Mouse (Mus musculus): ENCODE data around the gene Rpe. TPM values are rescaled to one million over a fixed set of nuclear protein-coding genes. Genes with fewer than 3 reads are reported as not detected.
"Not testable (repeated sequence)": the region's sequence is repeated elsewhere in the genome, so short reads cannot be mapped to it uniquely, and the experiment has no call there.

Rpe gene
- total RNA-seq (2015; ENCODE audit: low replicate concordance) (24.9 and 31.9 TPM in 2 replicates), total RNA-seq (2017; ENCODE audit: low replicate concordance) (34.8 and 39.9 TPM in 2 replicates)

DNA sequence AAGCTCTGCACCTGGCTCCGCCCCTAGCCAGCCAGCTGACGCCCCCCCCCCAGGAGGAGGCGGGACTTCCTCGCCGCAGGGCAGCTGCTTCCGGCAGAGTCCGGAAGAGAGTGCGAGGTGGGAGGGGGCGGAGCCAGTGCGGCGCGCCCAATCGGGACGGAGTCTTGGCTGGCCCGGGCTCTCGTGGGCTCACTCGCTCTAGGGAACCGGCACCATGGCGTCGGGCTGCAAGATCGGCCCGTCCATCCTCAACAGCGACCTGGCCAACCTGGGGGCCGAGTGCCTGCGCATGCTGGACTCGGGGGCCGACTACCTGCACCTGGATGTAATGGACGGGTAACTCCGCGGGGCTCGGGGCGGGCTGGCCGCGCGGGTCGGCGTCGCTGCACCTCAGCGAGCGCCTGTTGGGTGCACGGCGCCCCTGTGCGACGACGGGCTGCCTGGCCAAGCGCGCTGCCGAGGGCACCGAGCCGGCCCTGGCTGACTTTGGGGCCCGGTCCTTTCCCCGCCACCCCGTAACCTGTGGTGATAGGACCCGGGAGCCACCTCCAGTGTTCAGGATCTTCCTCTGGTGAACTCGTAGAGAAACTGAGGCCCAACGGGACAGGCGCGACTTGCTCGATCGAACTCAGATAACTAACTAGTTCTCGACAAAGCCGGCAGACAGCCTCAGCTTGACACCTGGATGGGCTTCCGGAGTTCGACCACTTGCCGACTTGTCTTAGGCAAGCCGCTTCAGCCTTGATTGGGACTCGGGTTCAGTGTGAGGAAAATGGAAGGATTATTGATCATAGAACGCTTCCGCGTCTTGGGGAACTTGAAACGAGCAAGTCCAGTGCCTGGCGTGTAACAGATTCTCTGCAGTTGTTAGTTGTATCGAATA is at the start of gene Rpe:
Gene Rpe, plus strand, starts transcription at position 139 of the 883 bp plus-strand sequence.
- peak; percentile 99 for ATAC-seq (replicated peaks; ENCODE audit: low FRiP score, poor library complexity, severe bottlenecking)

- ATAC-seq (replicated peaks; ENCODE audit: low FRiP score, poor library complexity, severe bottlenecking), result no peak
These were observed 45.4 kb upstream of the Rpe start for GRCm38 (mm10) chr1:66655119-66655746.

DNA sequence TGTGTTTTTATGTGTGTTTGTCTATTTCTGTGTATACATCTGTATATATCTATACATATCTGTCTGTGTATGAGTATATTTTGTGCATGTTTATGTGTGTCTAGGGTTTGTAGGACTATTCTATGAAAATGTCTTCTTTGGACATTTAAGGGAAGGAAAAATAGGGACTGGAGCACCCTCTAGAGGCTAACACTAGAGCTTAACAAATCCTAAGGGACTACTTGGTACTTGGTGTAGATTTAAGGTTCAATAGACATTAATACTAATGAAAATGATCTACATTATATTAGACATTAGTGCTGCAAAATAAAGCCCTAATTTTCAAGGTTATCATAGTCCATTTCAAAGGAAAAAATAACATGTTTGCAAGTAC is 44.9 kb upstream of the Rpe start:
- ATAC-seq (replicated peaks; ENCODE audit: low FRiP score, poor library complexity, severe bottlenecking), result no peak

GRCm38 (mm10) chr1:66671475-66671874 is 29.2 kb upstream of the Rpe start:
- no peak for ATAC-seq (replicated peaks; ENCODE audit: low FRiP score, poor library complexity, severe bottlenecking)

- ATAC-seq (replicated peaks; ENCODE audit: low FRiP score, poor library complexity, severe bottlenecking), result no peak
These were observed 27.8 kb upstream of the Rpe start for GRCm38 (mm10) chr1:66672812-66673211.

DNA sequence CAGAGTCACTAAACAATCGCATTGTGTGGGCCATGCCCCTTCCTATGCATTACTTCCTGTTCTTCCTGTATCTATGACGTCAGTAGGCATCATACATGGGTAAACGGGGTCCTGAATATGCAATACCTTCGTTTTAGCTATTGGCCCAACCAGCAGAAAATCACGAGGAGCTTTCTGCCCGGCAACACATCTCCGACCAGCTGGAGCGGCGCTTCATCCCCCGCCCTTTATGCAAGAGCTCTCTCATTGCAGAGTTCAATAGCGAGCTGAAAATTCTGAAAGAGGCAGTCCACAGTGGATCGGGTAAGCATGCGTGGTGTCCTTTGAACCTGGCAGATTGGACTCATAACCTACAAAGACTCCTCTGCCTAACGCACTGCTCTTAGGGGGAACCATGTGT is 22.7 kb upstream of the Rpe start:
- no peak for ATAC-seq (replicated peaks; ENCODE audit: low FRiP score, poor library complexity, severe bottlenecking)

- ATAC-seq (replicated peaks; ENCODE audit: low FRiP score, poor library complexity, severe bottlenecking), result no peak
These were observed 22.0 kb upstream of the Rpe start for GRCm38 (mm10) chr1:66678662-66679061.

GRCm38 (mm10) chr1:66682974-66683373 is 17.7 kb upstream of the Rpe start:
- ATAC-seq (replicated peaks; ENCODE audit: low FRiP score, poor library complexity, severe bottlenecking), result no peak

- ATAC-seq (replicated peaks; ENCODE audit: low FRiP score, poor library complexity, severe bottlenecking), result no peak
These were observed 8.9 kb upstream of the Rpe start for GRCm38 (mm10) chr1:66691772-66692171.

- ATAC-seq (replicated peaks; ENCODE audit: low FRiP score, poor library complexity, severe bottlenecking), result no peak
These were observed 8.3 kb upstream of the Rpe start for GRCm38 (mm10) chr1:66692308-66692707.

GRCm38 (mm10) chr1:66692780-66693392 is 7.7 kb upstream of the Rpe start:
- no peak for ATAC-seq (replicated peaks; ENCODE audit: low FRiP score, poor library complexity, severe bottlenecking)

DNA sequence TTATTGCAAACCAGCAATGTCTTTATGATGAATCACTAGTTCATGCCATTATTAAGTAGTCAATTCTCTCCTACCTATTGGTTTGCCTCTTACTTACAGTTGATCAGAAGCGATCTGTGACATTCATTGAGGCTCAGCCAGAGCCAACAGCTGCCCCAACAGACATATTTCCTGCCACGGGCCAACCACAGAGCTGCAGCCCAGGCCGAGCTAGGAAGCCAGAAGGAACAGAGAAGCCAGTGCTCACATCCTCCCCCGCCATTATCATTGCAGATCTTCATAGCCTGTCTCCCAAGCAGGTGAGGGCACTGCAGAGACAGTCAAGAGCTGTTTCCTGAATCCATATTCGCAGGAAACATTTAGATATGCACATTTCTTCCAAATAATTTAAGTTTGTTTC is 6.4 kb upstream of the Rpe start:
- no peak for ATAC-seq (replicated peaks; ENCODE audit: low FRiP score, poor library complexity, severe bottlenecking)

DNA sequence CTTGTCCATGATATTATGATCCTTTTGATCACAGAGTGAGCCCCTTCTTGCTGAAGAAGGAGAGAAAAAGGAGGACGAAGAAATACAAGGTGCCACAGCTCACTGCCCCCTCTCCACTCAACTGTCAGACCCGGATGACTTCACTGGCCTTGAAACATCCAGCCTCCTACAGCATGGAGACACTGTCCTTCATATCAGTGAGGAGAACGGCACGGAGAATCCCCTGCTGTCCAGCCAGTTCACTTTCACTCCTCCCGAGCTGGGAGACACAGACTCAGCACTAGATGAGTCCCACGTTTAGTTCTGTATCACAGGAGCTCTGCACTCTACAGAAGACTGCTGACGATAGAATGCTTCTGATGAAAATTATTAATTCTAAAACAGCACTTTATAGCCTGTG is 5.3 kb upstream of the Rpe start:
- ATAC-seq (replicated peaks; ENCODE audit: low FRiP score, poor library complexity, severe bottlenecking), result no peak

DNA sequence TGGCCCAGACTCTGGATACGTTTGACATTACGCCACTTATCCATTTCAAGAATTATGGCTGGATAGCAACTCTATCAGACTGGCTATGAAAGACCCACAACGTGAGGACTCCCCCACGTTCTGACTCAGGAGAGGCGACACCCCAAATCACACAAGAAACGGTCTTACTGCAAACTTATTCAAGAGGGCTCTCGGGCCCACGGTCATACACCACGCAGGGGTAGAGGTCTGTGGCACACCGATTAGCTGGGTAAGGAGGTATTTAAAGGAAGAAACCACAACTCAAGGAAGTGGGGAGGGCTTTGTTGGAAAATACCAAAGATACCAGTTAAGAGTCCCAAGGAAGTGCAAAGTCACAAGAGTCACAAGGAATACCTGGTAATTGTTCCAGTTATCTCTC is 1.0 kb upstream of the Rpe start:
- not testable (repeated sequence) for ATAC-seq (replicated peaks; ENCODE audit: low FRiP score, poor library complexity, severe bottlenecking)

DNA sequence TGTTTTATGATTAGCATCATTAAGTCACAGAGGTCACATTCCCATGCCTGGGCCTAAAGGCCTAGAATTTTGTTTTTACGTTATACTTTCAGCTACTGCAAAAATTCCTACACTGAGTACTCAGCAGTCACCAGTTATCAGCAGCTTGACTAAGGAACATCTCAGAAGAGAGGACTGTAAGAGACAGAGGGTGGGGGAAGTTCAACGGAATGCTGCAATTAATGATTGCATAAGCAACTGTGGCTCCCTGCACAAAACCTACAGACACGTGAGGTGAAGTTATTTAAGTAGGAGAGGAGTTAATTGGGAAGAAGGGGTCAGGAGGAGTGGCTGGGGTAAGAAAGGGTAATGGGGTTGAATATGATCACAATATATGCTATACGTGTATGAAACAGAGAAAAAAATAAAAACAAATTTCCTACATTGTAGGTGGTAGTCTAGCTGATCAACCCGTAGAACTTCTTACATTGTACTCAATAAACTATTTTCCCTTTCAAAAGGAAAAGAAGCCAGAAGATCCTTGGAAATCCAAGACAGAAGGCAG is 410 bp upstream of the Rpe start:
- no peak for ATAC-seq (replicated peaks; ENCODE audit: low FRiP score, poor library complexity, severe bottlenecking)

DNA sequence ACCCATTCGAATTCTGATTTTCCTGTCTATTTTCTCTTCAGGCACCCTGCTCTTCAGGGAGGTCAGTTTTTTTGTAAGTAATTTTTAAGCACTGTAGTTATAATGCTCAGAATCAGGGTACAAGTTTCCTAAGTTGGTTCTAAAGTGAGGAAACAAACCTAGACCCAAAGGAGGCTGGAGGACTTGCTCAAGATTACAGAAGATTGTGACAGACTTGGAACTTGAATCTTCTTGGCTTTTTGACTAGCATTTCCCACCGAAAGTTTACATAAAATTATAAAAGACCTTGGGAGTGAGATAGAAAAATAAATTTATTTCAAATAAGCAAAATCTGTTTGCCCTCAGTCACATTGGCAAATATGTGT is 927 bp downstream of the Rpe start:
- ATAC-seq (replicated peaks; ENCODE audit: low FRiP score, poor library complexity, severe bottlenecking), result no peak

DNA sequence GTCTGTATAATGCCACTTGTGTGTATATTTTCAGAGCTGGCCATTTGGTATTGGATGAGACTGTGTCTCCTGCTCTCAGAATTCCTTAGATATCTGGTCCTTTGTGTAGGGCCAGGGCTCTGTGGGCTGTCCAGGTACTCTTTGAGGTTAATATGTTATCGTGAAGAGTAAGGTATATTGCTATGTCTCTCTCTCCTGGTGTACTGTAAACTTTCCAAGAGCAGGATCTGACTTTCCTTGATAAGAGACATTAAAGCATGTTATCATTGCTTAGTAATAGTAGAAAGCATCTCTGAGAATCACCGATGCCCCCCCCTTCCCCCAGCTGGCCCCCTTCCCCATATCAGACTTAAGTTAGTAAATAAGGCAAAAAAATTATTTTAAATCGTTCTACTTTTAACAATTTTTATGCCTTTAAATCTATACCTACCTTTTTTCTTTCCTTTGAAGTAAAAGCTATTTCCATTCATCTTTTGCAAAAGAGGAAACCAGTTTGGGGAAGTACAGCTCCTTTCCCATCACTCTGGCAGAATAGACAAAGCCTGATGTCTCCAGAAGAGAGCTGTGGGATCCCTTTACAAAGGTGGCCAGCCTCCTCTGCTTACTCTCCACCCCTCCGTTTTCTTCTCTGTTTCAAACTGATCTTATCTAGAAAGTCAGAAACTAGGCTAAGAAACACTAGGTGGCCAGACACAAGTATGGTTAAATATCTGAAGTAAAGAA is 2.2 kb downstream of the Rpe start:
- ATAC-seq (replicated peaks; ENCODE audit: low FRiP score, poor library complexity, severe bottlenecking), result no peak

DNA sequence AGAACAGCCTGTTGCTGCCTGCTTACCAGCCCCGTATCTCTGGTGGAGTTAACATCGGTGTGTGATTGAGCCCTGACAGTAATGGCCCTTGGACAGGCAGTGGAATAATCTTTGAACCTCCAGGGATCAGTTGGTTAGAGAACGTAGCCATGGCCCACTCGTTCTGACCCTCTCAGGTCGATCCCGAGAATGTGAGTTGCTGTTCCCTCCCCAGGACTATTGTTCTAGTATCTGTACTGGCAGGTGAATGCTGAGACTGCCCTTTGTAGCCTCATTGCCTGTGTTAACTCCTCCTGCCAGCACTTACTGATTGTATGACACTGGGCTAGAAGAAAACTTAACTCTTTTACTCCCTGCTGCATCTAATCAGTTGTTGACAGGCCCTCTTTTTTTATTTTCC is 3.9 kb downstream of the Rpe start:
- no peak for ATAC-seq (replicated peaks; ENCODE audit: low FRiP score, poor library complexity, severe bottlenecking)

- no peak for ATAC-seq (replicated peaks; ENCODE audit: low FRiP score, poor library complexity, severe bottlenecking)
These were observed 12.2 kb downstream of the Rpe start for GRCm38 (mm10) chr1:66712859-66713258.

DNA sequence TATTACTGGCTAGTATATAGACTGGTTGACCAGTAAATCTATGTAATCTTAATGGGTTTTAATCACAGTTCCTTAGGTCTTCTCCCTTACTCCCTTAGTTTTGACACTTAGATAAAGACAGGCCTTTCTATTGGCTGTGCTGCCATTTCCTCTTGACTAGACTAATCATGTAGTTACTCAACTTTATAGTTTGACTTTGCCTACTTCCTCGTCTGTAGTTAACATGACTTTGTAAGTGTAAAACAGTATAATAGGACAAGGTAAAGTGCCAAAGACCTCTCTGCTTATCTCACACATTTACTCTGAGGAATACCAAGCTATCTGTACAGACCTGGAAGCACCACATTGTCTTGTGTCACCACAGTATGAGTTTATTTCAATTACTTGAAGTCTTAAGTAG is 29.9 kb downstream of the Rpe start:
- no peak for ATAC-seq (replicated peaks; ENCODE audit: low FRiP score, poor library complexity, severe bottlenecking)
